ENCODE assay signal across 29 mouse cellular contexts in the genomic region with DNA sequence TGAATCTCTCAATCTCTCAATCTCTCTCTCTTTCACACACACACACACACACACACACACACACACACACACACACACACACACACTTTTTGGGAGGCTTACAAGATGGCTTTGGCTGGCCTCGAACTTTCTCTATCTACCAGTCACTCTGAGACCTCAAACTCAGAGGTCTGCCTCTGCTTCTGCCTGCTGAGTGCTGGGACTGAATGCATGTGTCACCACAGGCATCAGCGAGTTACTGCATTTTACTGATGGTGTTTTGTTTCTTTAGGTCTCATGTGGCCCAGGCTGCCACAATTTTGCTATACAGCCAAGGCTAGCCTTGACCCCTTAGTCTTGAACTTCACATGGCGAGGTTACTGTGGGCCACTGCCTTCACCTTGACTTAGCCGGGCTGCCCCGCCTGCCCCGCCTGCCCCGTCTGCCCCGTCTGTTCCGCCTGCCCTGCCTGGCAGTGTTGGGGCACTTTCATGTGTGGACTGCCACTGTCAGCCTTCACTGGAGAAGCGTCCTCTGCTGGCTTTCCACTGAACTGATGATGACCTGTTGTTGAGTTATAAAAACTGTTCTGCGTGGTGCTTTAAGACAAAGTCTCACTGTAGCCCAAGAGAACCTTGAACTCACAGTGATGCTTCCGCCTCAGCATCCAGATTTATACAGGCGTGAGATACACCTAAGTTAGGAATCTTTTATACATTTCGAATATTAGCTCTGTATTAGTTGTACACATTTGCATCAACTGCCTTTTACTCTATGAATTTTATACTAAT. TPM values are rescaled to one million over a fixed set of nuclear protein-coding genes. Genes with fewer than 3 reads are reported as not detected.
DNase-seq lines count a peak whose midpoint lies in the region; ATAC-seq lines count a peak whose summit lies in the region.
"Had no signal": no experiment of that assay in that cellular context is flagged by ENCODE, and none has a peak within 500 bp of the region (broad histone marks: within the 10 kb centered on the region; RNA-seq: fewer than 3 reads in every experiment).

No protein-coding gene starts in this region.

- no peak overlapping the region for H3K27ac ChIP-seq in forebrain, embryonic 11.5 days (ENCODE audit: low read depth, low read length)
- no peak overlapping the region for H3K27ac ChIP-seq in forebrain, embryonic 14.5 days (ENCODE audit: low read depth, low read length)
- H3K27ac ChIP-seq in kidney, embryonic 15.5 days = no peak overlapping the region
- H3K27ac ChIP-seq: embryonic facial prominence, embryonic 10.5 days; embryonic facial prominence, embryonic 13.5 days; forebrain, embryonic 13.5 days; gastrocnemius, adult 2 months; hindbrain, embryonic 10.5 days; hindbrain, embryonic 13.5 days; intestine, embryonic 15.5 days had no signal

- intact Hi-C loops in heart, postnatal 25 days (cut with DNase I) = no loop called here

- no peak overlapping the region for H3K4me3 ChIP-seq in forebrain, embryonic 11.5 days (ENCODE audit: low read depth, low read length)
- no peak overlapping the region for H3K4me3 ChIP-seq in forebrain, embryonic 14.5 days (ENCODE audit: low read depth, low read length)
- no peak overlapping the region for H3K4me3 ChIP-seq in kidney, embryonic 15.5 days (replicated peaks)
- H3K4me3 ChIP-seq: embryonic facial prominence, embryonic 10.5 days; embryonic facial prominence, embryonic 13.5 days; erythroblast, embryonic 14.5 days; forebrain, embryonic 13.5 days; gastrocnemius, adult 2 months; hindbrain, embryonic 10.5 days; hindbrain, embryonic 13.5 days; intestine, embryonic 15.5 days had no signal

- H3K27me3 ChIP-seq in forebrain, embryonic 11.5 days (ENCODE audit: control insufficient read depth, insufficient read depth, low read length) = no peaks in the 10 kb centered on the region
- no peaks in the 10 kb centered on the region for H3K27me3 ChIP-seq in forebrain, embryonic 14.5 days (replicated peaks; ENCODE audit: control insufficient read depth, insufficient read depth, low read length)
- no peaks in the 10 kb centered on the region for H3K27me3 ChIP-seq in kidney, embryonic 15.5 days
- H3K27me3 ChIP-seq: embryonic facial prominence, embryonic 13.5 days; forebrain, embryonic 13.5 days; hindbrain, embryonic 13.5 days; intestine, embryonic 15.5 days had no signal

- H3K9ac ChIP-seq in forebrain, embryonic 11.5 days (ENCODE audit: low read length) = no peak overlapping the region
- H3K9ac ChIP-seq in forebrain, embryonic 14.5 days (ENCODE audit: low read length) = no peak overlapping the region
- no peak overlapping the region for H3K9ac ChIP-seq in kidney, embryonic 15.5 days
- H3K9ac ChIP-seq: embryonic facial prominence, embryonic 13.5 days; forebrain, embryonic 13.5 days; forebrain, postnatal 0 days; hindbrain, embryonic 13.5 days; intestine, embryonic 15.5 days had no signal

- no peak overlapping the region for H3K4me2 ChIP-seq in forebrain, embryonic 11.5 days (ENCODE audit: low read depth, low read length, severe bottlenecking)
- H3K4me2 ChIP-seq in forebrain, embryonic 14.5 days (ENCODE audit: low read length) = no peak overlapping the region
- H3K4me2 ChIP-seq in kidney, embryonic 15.5 days = no peak overlapping the region
- H3K4me2 ChIP-seq: embryonic facial prominence, embryonic 13.5 days; forebrain, embryonic 13.5 days; heart, embryonic 11.5 days; hindbrain, embryonic 13.5 days; intestine, embryonic 15.5 days had no signal

- H3K4me1 ChIP-seq in forebrain, embryonic 11.5 days (replicated peaks; ENCODE audit: control insufficient read depth, insufficient read depth, low read length) = no peaks in the 10 kb centered on the region
- no peaks in the 10 kb centered on the region for H3K4me1 ChIP-seq in forebrain, embryonic 14.5 days (ENCODE audit: control insufficient read depth, insufficient read depth, low read length)
- H3K4me1 ChIP-seq in kidney, embryonic 15.5 days = no peaks in the 10 kb centered on the region
- H3K4me1 ChIP-seq: embryonic facial prominence, embryonic 10.5 days; embryonic facial prominence, embryonic 13.5 days; forebrain, embryonic 13.5 days; hindbrain, embryonic 10.5 days; hindbrain, embryonic 13.5 days; intestine, embryonic 15.5 days had no signal

- 94% methylated on average over 14 of the region's 14 CpGs for WGBS in forebrain, embryonic 11.5 days
- 92% methylated on average over 14 of the region's 14 CpGs for WGBS in forebrain, embryonic 14.5 days
- 89% methylated on average over 14 of the region's 14 CpGs for WGBS in kidney, embryonic 15.5 days

- ATAC-seq in forebrain, embryonic 11.5 days (replicated peaks; ENCODE audit: low FRiP score) = no peak
- no peak for ATAC-seq in forebrain, embryonic 14.5 days
- ATAC-seq in kidney, embryonic 15.5 days (replicated peaks; ENCODE audit: low FRiP score) = no peak
- ATAC-seq: activated CD4-positive, CD25-positive, alpha-beta regulatory T cell, adult 4 months; CD4-positive, CD25-positive, alpha-beta regulatory T cell, adult 4 months; forebrain, embryonic 13.5 days; forebrain, postnatal 0 days; hindbrain, embryonic 16.5 days; intestine, embryonic 15.5 days had no signal

- peaks cover 18% of the 10 kb centered on the region for H3K36me3 ChIP-seq in forebrain, embryonic 11.5 days (ENCODE audit: control insufficient read depth, insufficient read depth, low read length)
- H3K36me3 ChIP-seq in forebrain, embryonic 14.5 days (ENCODE audit: control insufficient read depth, insufficient read depth, low read length) = peaks cover 90% of the 10 kb centered on the region
- peaks cover 96% of the 10 kb centered on the region for H3K36me3 ChIP-seq in kidney, embryonic 15.5 days

- no peaks in the 10 kb centered on the region for H3K9me3 ChIP-seq in forebrain, embryonic 11.5 days (ENCODE audit: control insufficient read depth, low read length)
- H3K9me3 ChIP-seq in forebrain, embryonic 14.5 days (replicated peaks; ENCODE audit: control insufficient read depth, low read length) = no peaks in the 10 kb centered on the region
- H3K9me3 ChIP-seq in kidney, embryonic 15.5 days (replicated peaks) = no peaks in the 10 kb centered on the region
- H3K9me3 ChIP-seq: embryonic facial prominence, embryonic 10.5 days; embryonic facial prominence, embryonic 13.5 days; forebrain, embryonic 13.5 days; hindbrain, embryonic 10.5 days; hindbrain, embryonic 13.5 days; intestine, embryonic 15.5 days had no signal

- DNase-seq in forebrain, embryonic 11.5 days (ENCODE audit: low spot score) = peak; percentile 45
- no peak for DNase-seq in forebrain, embryonic 14.5 days (ENCODE audit: low spot score)
- peak; percentile 27 for DNase-seq in kidney, adult 9 months
- DNase-seq in ZHBTc4 (ENCODE audit: low read depth, low spot score) = peak; percentile 21
- no peak for DNase-seq in heart, postnatal 25 days (ENCODE audit: low spot score)
- DNase-seq: adrenal gland, adult 2 months; adrenal gland, postnatal 25 days; cerebellum, adult 11-12 months; cerebellum, adult 8-10 months; cerebellum, postnatal 10 days; cerebellum, postnatal 36 days; embryo, embryonic 11 days; forebrain, postnatal 0 days; gastrocnemius, adult 2 months; gastrocnemius, postnatal 14 days; heart, adult 11 months; heart, postnatal 36 days had no signal

RNA-seq across cellular contexts. Expression of gene Nup107, which starts 9.8 kb away (rescaled TPM):
- polyA plus RNA-seq in forebrain, embryonic 11.5 days (2014; fragmentation: Nextera tagmentation; extraction: Ambion mirVana) = 101 and 104 TPM in 2 replicates
- 61.1 and 68.7 TPM in 2 replicates for polyA plus RNA-seq in forebrain, embryonic 14.5 days (2014; fragmentation: Nextera tagmentation; extraction: Ambion mirVana)
- 65.3 and 69.0 TPM in 2 replicates for polyA plus RNA-seq in kidney, embryonic 15.5 days (2015; fragmentation: Nextera tagmentation; extraction: Ambion mirVana)
- 1 to 10 TPM; 7.3 to 8.6 TPM for total RNA-seq in heart, postnatal 25 days (2021)

RNA-seq across cellular contexts. Expression of gene Slc35e3, which starts 36.5 kb away (rescaled TPM):
- 21.9 and 22.2 TPM in 2 replicates for polyA plus RNA-seq in forebrain, embryonic 11.5 days (2014; fragmentation: Nextera tagmentation; extraction: Ambion mirVana)
- 17.7 and 20.1 TPM in 2 replicates for polyA plus RNA-seq in forebrain, embryonic 14.5 days (2014; fragmentation: Nextera tagmentation; extraction: Ambion mirVana)
- polyA plus RNA-seq in kidney, embryonic 15.5 days (2015; fragmentation: Nextera tagmentation; extraction: Ambion mirVana) = 14.8 and 15.0 TPM in 2 replicates
- 1 to 10 TPM; 7.4 to 7.5 TPM for total RNA-seq in heart, postnatal 25 days (2021)
- polyA plus RNA-seq: erythroblast, embryonic 14.5 days had no signal

Comparison
In these comparisons a context has a peak if more than half of its experiments do, and no peak if none do; other contexts are left out.
1. DNase-seq: peak in forebrain, embryonic 11.5 days (single experiment), kidney, adult 9 months (single experiment) and ZHBTc4 (single experiment); none in forebrain, embryonic 14.5 days (single experiment) and heart, postnatal 25 days (single experiment).